Mouse (Mus musculus) embryonic facial prominence, embryonic 12.5 days (tissue): ENCODE measurements around the gene Acbd4. TPM values are rescaled to one million over a fixed set of nuclear protein-coding genes. Genes with fewer than 3 reads are reported as not detected.

Experiments used
- ATAC-seq: fragments of 200-750 bp; cut with Nextera tagmentation; 2 replicates; pipeline ENCODE4 v1.8.0; 2017; ENCODE audit not compliant: insufficient number of reproducible peaks, insufficient read depth, low FRiP score, low TSS enrichment
- H3K27ac ChIP-seq: fragments of 300-500 bp; sonication (generic); 2 replicates; pipeline ENCODE4 v1.5.1; 2016; ENCODE audit warnings: mild to moderate bottlenecking
- H3K27me3 ChIP-seq: fragments of 300-500 bp; sonication (generic); 2 replicates; pipeline ENCODE4 v1.6.1; 2016; ENCODE audit warnings: mild to moderate bottlenecking, moderate library complexity
- H3K36me3 ChIP-seq: fragments of 300-500 bp; sonication (generic); 2 replicates; pipeline ENCODE4 v1.6.1; 2016; ENCODE audit warnings: mild to moderate bottlenecking
- H3K4me1 ChIP-seq: fragments of 300-500 bp; sonication (generic); 2 replicates; pipeline ENCODE4 v1.6.1; 2016
- H3K4me2 ChIP-seq: fragments of 300-500 bp; sonication (generic); replicated peaks from 2 replicates; pipeline ENCODE4 v1.6.1; 2016; ENCODE audit warnings: mild to moderate bottlenecking, moderate library complexity
- H3K4me3 ChIP-seq: fragments of 300-500 bp; sonication (generic); 2 replicates; pipeline ENCODE4 v1.5.1; 2016; ENCODE audit warnings: mild to moderate bottlenecking
- H3K9ac ChIP-seq: fragments of 300-500 bp; sonication (generic); 2 replicates; pipeline ENCODE4 v1.6.1; 2016; ENCODE audit warnings: mild to moderate bottlenecking, moderate library complexity
- H3K9me3 ChIP-seq: fragments of 300-500 bp; sonication (generic); 2 replicates; pipeline ENCODE4 v1.6.1; 2016; ENCODE audit warnings: mild to moderate bottlenecking, moderate library complexity
- WGBS: fragments of 180-500 bp; shearing (Covaris S2); methylation state at CpG from one replicate; pipeline ENCODE4 v1.1.7; 2016; 5-methylcytosine and 5-hydroxymethylcytosine counted together
- polyA plus RNA-seq: library from polyadenylated mRNA; unstranded; fragments of >200 nt; fragmentation: Nextera tagmentation; extraction: Ambion mirVana; gene quantifications from 2 replicates; pipeline ENCODE4 v1.2.1, GENCODE M21; 2016

The Acbd4 gene
- polyA plus RNA-seq, 1 experiment from 2014 or later: 9.7 TPM

GRCm38 (mm10) chr11:103158621-103159478, 57.4 kb downstream of the Acbd4 start:
- peak; percentile 91 for ATAC-seq
- H3K4me1 ChIP-seq: peaks cover 5% of the 10 kb centered on the region; the same call in 1 of the 2 replicates
- H3K27me3 ChIP-seq: no peaks in the 10 kb centered on the region
- H3K9ac ChIP-seq: 0 out of 2 replicates have a peak overlapping the region, but pooled peaks have one; percentile 15
- under 1% methylated on average over 25 of the region's 25 CpGs for WGBS
- H3K9me3 ChIP-seq: no peaks in the 10 kb centered on the region
- H3K27ac ChIP-seq: no peak overlapping the region
- H3K36me3 ChIP-seq: no peaks in the 10 kb centered on the region
- H3K4me3 ChIP-seq: peak overlapping the region; percentile 27
- H3K4me2 ChIP-seq: peak overlapping the region; percentile 53

DNA sequence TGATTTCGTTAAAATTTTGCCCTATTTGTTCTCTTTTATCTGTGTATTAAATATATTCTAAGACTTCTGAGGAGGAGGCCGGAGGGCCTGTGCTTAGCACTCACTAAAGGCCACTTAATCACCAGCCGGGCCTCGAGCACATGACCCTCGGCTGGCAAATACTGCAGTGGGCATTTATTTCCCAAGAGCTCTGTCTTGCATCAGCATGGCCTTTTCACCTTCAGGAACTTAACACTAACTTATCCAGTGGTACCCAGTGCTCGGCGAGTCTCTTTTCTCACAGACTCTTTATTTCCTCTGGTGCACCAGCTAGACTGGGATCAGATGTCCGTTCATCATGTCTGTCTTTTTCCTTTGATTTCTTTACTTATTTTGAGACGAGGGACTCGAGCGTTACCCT, 59.3 kb downstream of the Acbd4 start:
- H3K27ac ChIP-seq: no peak overlapping the region
- no peak for ATAC-seq
- H3K4me3 ChIP-seq: no peak overlapping the region
- H3K9me3 ChIP-seq: no peaks in the 10 kb centered on the region
- H3K4me1 ChIP-seq: peaks cover 5% of the 10 kb centered on the region; the same call in 1 of the 2 replicates
- no peak overlapping the region for H3K9ac ChIP-seq
- no peak overlapping the region for H3K4me2 ChIP-seq
- H3K27me3 ChIP-seq: no peaks in the 10 kb centered on the region
- H3K36me3 ChIP-seq: no peaks in the 10 kb centered on the region
- WGBS: 86% methylated on average over 11 of the region's 11 CpGs

DNA sequence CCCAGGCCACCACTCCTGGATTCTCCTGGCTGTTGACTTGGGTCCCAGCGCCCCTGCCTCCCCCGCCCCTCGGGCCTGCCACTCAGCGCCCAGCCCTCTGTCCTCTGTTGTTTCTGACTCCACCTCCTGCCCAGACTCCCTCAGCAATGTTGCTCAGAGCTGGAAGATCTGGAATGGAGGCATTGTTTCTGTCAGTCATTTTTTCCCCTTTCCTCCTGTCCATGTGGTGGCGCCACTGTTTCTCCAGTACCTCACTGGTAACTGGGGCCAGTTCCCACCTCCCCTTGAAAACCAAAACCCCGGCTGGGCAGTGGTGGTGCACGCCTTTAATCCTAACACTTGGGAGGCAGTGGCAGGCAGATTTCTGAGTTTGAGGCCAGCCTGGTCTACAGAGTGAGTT, 60.0 kb downstream of the Acbd4 start:
- no peak overlapping the region for H3K9ac ChIP-seq
- ATAC-seq: no peak
- peaks cover 5% of the 10 kb centered on the region; the same call in 1 of the 2 replicates for H3K4me1 ChIP-seq
- H3K4me3 ChIP-seq: no peak overlapping the region
- whole genome bisulfite sequencing: 79% methylated on average over 7 of the region's 7 CpGs
- H3K36me3 ChIP-seq: no peaks in the 10 kb centered on the region
- no peaks in the 10 kb centered on the region for H3K9me3 ChIP-seq
- no peak overlapping the region for H3K27ac ChIP-seq
- H3K4me2 ChIP-seq: no peak overlapping the region
- H3K27me3 ChIP-seq: no peaks in the 10 kb centered on the region

Other genes with a start within 250 kb of the Acbd4 start
- gene Eftud2, start 220.7 kb upstream of the Acbd4 start, polyA plus RNA-seq: 233 and 246 TPM in 2 replicates
- 1.0 and 1.7 TPM in 2 replicates for gene Ccdc103, start 220.5 kb upstream of the Acbd4 start, polyA plus RNA-seq
- 0.14 TPM in 1 of 2 replicates, not detected in the other for gene Fam187a, start 216.5 kb upstream of the Acbd4 start, polyA plus RNA-seq
- gene Gfap, start 200.8 kb upstream of the Acbd4 start, polyA plus RNA-seq: 0.29 and 0.41 TPM in 2 replicates
- 10.3 and 10.6 TPM in 2 replicates for gene Kif18b, start 176.6 kb upstream of the Acbd4 start, polyA plus RNA-seq
- gene C1ql1, start 155.0 kb upstream of the Acbd4 start, polyA plus RNA-seq: 3.7 and 3.9 TPM in 2 replicates
- 45.7 and 50.8 TPM in 2 replicates for gene Nmt1, start 73.5 kb upstream of the Acbd4 start, polyA plus RNA-seq
- 170 and 174 TPM in 2 replicates for gene Dcakd, start 73.3 kb upstream of the Acbd4 start, polyA plus RNA-seq
- 3.9 and 4.2 TPM in 2 replicates for gene Plcd3, start within 50 bp of the Acbd4 start, polyA plus RNA-seq
- gene Hexim1, start 14.5 kb downstream of the Acbd4 start, polyA plus RNA-seq: 4.0 and 4.2 TPM in 2 replicates
- gene Hexim2, start 30.7 kb downstream of the Acbd4 start, polyA plus RNA-seq: 13.5 and 13.8 TPM in 2 replicates
- 0.97 and 1.8 TPM in 2 replicates for gene Fmnl1, start 69.4 kb downstream of the Acbd4 start, polyA plus RNA-seq
- gene 1700023F06Rik, start 106.9 kb downstream of the Acbd4 start, polyA plus RNA-seq: 0.95 and 1.1 TPM in 2 replicates
- gene Spata32, start 116.8 kb downstream of the Acbd4 start, polyA plus RNA-seq: not detected in 2 replicates
- gene Map3k14, start 165.8 kb downstream of the Acbd4 start, polyA plus RNA-seq: 4.7 and 5.2 TPM in 2 replicates